Mouse (Mus musculus) cortical plate, adult 2 months (tissue): ENCODE measurements around the gene Med13l.

Source experiments
- CTCF ChIP-seq: fragments of 200-500 bp; IDR thresholded peaks from 2 replicates; pipeline ENCODE4 v1.5.1; 2011; ENCODE audit warnings: mild to moderate bottlenecking, control low read depth, low read length; ENCODE audit not compliant: insufficient read depth; ENCODE audit errors: extremely low read depth
- POLR2A ChIP-seq: fragments of 200-500 bp; IDR thresholded peaks from 2 replicates; pipeline ENCODE4 v1.6.1; 2011; ENCODE audit warnings: mild to moderate bottlenecking, low read length, control low read depth; ENCODE audit not compliant: insufficient read depth; ENCODE audit errors: extremely low read depth

DNA sequence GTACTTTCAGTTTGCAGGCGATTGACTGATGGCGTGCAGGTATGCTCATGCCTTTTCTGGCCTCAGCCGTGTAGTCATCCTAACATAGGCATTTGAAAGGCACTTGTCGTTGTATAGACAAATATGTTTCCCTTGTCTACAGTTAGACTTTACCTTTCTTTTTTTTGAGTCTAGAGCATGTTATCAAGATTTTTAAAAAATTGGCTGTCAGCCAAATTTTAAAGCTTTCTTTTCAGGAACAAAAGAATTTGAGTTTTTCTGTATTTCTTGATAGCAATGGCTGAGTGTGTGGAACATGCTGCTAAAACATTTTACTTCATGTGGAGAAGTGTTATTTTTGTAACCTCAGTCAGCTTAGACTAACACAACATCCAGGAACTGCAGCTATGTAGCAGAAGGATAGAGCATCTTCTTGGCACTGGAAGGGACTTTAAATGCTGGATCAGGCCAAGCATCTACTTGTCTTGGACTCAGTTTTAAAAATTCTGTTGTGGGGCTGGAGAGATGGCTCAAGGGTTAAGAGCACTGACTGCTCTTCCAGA lies 89.6 kb downstream of the Med13l start:
- TF ChIP-seq POLR2A: no peak
- TF ChIP-seq CTCF: no peak
